ENCODE assay signal across 12 mouse cellular contexts in the genomic region with DNA sequence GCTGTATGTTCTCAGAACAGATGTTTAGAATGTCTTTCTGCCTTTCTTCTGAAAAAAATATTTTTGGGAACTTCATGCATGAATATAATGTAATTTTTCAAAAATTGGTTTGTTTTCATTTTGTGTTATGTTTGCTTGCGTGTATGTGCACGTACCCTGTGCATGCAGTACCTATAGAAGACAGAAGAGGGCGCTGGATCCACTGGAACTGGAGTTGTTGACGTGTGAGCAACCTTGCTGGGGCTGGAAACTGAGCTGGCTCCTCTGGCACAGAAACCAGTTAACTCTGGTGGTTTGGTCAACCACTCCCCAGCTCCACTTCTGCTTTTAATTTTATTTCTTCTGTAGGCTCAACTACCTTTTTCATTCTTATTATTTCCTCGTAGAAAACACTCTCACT.
DNase-seq lines count a peak whose midpoint lies in the region; ATAC-seq and TF ChIP-seq lines count a peak whose summit lies in the region.
"Had no signal": no experiment of that assay in that cellular context is flagged by ENCODE, and none has a peak within 500 bp of the region (broad histone marks: within the 10 kb centered on the region; RNA-seq: fewer than 3 reads in every experiment).

No protein-coding gene starts in this region.

- TF ChIP-seq POLR2A in heart, adult 2 months (IDR thresholded peaks at IDR 0.05; ENCODE audit: insufficient read depth, low read depth, low read length): no peak
- TF ChIP-seq POLR2A in thymus, adult 2 months (IDR thresholded peaks at IDR 0.05; ENCODE audit: control insufficient read depth, extremely low read depth, insufficient read depth, low read length, poor library complexity): no peak

- TF ChIP-seq EP300 in heart, adult 2 months (IDR thresholded peaks at IDR 0.05; ENCODE audit: insufficient read depth, low read depth, low read length): no peak
- no peak for TF ChIP-seq EP300 in stomach, postnatal 0 days (optimal IDR thresholded peaks at IDR 0.05)

- H3K9ac ChIP-seq in heart, adult 2 months (ENCODE audit: low read depth, low read length): no peak overlapping the region
- H3K9ac ChIP-seq in heart, embryonic 11.5 days (ENCODE audit: low read depth, low read length): no peak overlapping the region
- no peak overlapping the region for H3K9ac ChIP-seq in neural tube, embryonic 15.5 days (replicated peaks)
- H3K9ac ChIP-seq in stomach, postnatal 0 days (ENCODE audit: low read length): no peak overlapping the region
- H3K9ac ChIP-seq: embryonic facial prominence, embryonic 12.5 days; limb, embryonic 15.5 days; neural tube, embryonic 12.5 days; stomach, embryonic 15.5 days had no signal

- no peak overlapping the region for H3K27ac ChIP-seq in heart, adult 2 months
- no peak overlapping the region for H3K27ac ChIP-seq in heart, embryonic 11.5 days (ENCODE audit: low read depth, low read length)
- no peak overlapping the region for H3K27ac ChIP-seq in neural tube, embryonic 15.5 days (replicated peaks)
- H3K27ac ChIP-seq in stomach, postnatal 0 days (replicated peaks): no peak overlapping the region
- no peak overlapping the region for H3K27ac ChIP-seq in thymus, adult 2 months (ENCODE audit: control insufficient read depth, insufficient read depth, low read length)
- H3K27ac ChIP-seq: embryonic facial prominence, embryonic 12.5 days; limb, embryonic 15.5 days; neural tube, embryonic 12.5 days; stomach, embryonic 15.5 days had no signal

- H3K9me3 ChIP-seq in heart, embryonic 11.5 days (replicated peaks; ENCODE audit: control insufficient read depth, low read length): no peaks in the 10 kb centered on the region
- no peaks in the 10 kb centered on the region for H3K9me3 ChIP-seq in neural tube, embryonic 15.5 days (replicated peaks)
- H3K9me3 ChIP-seq in stomach, postnatal 0 days (ENCODE audit: control insufficient read depth, low read length): no peaks in the 10 kb centered on the region
- H3K9me3 ChIP-seq: embryonic facial prominence, embryonic 12.5 days; limb, embryonic 15.5 days; neural tube, embryonic 12.5 days; stomach, embryonic 15.5 days had no signal

- intact Hi-C loops in heart, adult 2 months (cut with DNase I): no loop called here

- peak; percentile 45 for TF ChIP-seq CTCF in heart, adult 2 months (IDR thresholded peaks at IDR 0.05)
- peak; percentile 58 for TF ChIP-seq CTCF in stomach, postnatal 0 days (IDR thresholded peaks at IDR 0.05; ENCODE audit: low read depth)
- no peak for TF ChIP-seq CTCF in thymus, adult 2 months (IDR thresholded peaks at IDR 0.05; ENCODE audit: borderline replicate concordance, control insufficient read depth, extremely low read depth, insufficient read depth, low read length, poor library complexity)

- ATAC-seq in heart, embryonic 11.5 days (replicated peaks; ENCODE audit: insufficient number of reproducible peaks, low FRiP score, low TSS enrichment): no peak
- ATAC-seq in neural tube, embryonic 15.5 days (ENCODE audit: low FRiP score): no peak
- ATAC-seq in stomach, postnatal 0 days (ENCODE audit: low FRiP score, low TSS enrichment): no peak

- no peaks in the 10 kb centered on the region for H3K79me2 ChIP-seq in heart, adult 2 months (replicated peaks; ENCODE audit: control insufficient read depth, insufficient read depth, low read length)

- no peak for DNase-seq in heart, adult 2 months
- DNase-seq in neural tube, embryonic 10.5 days (ENCODE audit: extremely low spot score, low spot score): peak; percentile 20
- DNase-seq in embryo, embryonic 9.5 days (ENCODE audit: extremely low spot score): peak; percentile 21
- DNase-seq in stomach, postnatal 0 days (ENCODE audit: low spot score): peak; percentile 21
- no peak for DNase-seq in heart, adult 8-10 months (ENCODE audit: low spot score)
- no peak for DNase-seq in thymus, adult 2 months

- WGBS in heart, adult 2 months: 62% methylated on average over 5 of the region's 5 CpGs
- 59% methylated on average over 5 of the region's 5 CpGs for WGBS in heart, embryonic 11.5 days (ENCODE audit: insufficient replicate concordance)
- 69% methylated on average over 5 of the region's 5 CpGs for WGBS in neural tube, embryonic 15.5 days
- WGBS in stomach, postnatal 0 days: 69% methylated on average over 5 of the region's 5 CpGs
- 58% methylated on average over 5 of the region's 5 CpGs for WGBS in thymus, adult 2 months

- no peak overlapping the region for H3K4me3 ChIP-seq in heart, adult 2 months
- no peak overlapping the region for H3K4me3 ChIP-seq in heart, embryonic 11.5 days (ENCODE audit: low read depth, low read length)
- no peak overlapping the region for H3K4me3 ChIP-seq in neural tube, embryonic 15.5 days (replicated peaks)
- H3K4me3 ChIP-seq in stomach, postnatal 0 days (ENCODE audit: low read depth, low read length): no peak overlapping the region
- H3K4me3 ChIP-seq in thymus, adult 2 months (ENCODE audit: control insufficient read depth, insufficient read depth, low read length): no peak overlapping the region
- H3K4me3 ChIP-seq: embryonic facial prominence, embryonic 12.5 days; limb, embryonic 15.5 days; neural tube, embryonic 12.5 days; stomach, embryonic 15.5 days had no signal

- no peaks in the 10 kb centered on the region for H3K4me1 ChIP-seq in heart, adult 2 months (ENCODE audit: control insufficient read depth, insufficient read depth, low read length)
- no peaks in the 10 kb centered on the region for H3K4me1 ChIP-seq in heart, embryonic 11.5 days (ENCODE audit: control insufficient read depth, insufficient read depth, low read length)
- peaks cover 7% of the 10 kb centered on the region for H3K4me1 ChIP-seq in neural tube, embryonic 15.5 days
- no peaks in the 10 kb centered on the region for H3K4me1 ChIP-seq in stomach, postnatal 0 days (replicated peaks; ENCODE audit: control insufficient read depth, insufficient read depth)
- no peaks in the 10 kb centered on the region for H3K4me1 ChIP-seq in thymus, adult 2 months (replicated peaks; ENCODE audit: control insufficient read depth, insufficient read depth, low read length)
- H3K4me1 ChIP-seq: embryonic facial prominence, embryonic 12.5 days; limb, embryonic 15.5 days; neural tube, embryonic 12.5 days; stomach, embryonic 15.5 days had no signal

- H3K36me3 ChIP-seq in heart, adult 2 months (ENCODE audit: control insufficient read depth, insufficient read depth, low read length): no peaks in the 10 kb centered on the region
- H3K36me3 ChIP-seq in heart, embryonic 11.5 days (ENCODE audit: control insufficient read depth, insufficient read depth, low read length): no peaks in the 10 kb centered on the region
- no peaks in the 10 kb centered on the region for H3K36me3 ChIP-seq in neural tube, embryonic 15.5 days
- H3K36me3 ChIP-seq in stomach, postnatal 0 days (ENCODE audit: control insufficient read depth, insufficient read depth, low read length): no peaks in the 10 kb centered on the region
- H3K36me3 ChIP-seq in thymus, adult 2 months (ENCODE audit: control insufficient read depth, insufficient read depth, low read length): no peaks in the 10 kb centered on the region
- H3K36me3 ChIP-seq: embryonic facial prominence, embryonic 12.5 days; limb, embryonic 15.5 days; neural tube, embryonic 12.5 days; stomach, embryonic 15.5 days had no signal

- no peaks in the 10 kb centered on the region for H3K27me3 ChIP-seq in heart, adult 2 months (ENCODE audit: control insufficient read depth, insufficient read depth, low read length)
- H3K27me3 ChIP-seq in heart, embryonic 11.5 days (ENCODE audit: control insufficient read depth, insufficient read depth, low read length): no peaks in the 10 kb centered on the region
- no peaks in the 10 kb centered on the region for H3K27me3 ChIP-seq in neural tube, embryonic 15.5 days (replicated peaks)
- no peaks in the 10 kb centered on the region for H3K27me3 ChIP-seq in stomach, postnatal 0 days (ENCODE audit: control insufficient read depth, insufficient read depth, low read length)
- no peaks in the 10 kb centered on the region for H3K27me3 ChIP-seq in thymus, adult 2 months (ENCODE audit: control insufficient read depth, insufficient read depth, low read length)
- H3K27me3 ChIP-seq: embryonic facial prominence, embryonic 12.5 days; limb, embryonic 15.5 days; neural tube, embryonic 12.5 days; stomach, embryonic 15.5 days had no signal

- H3K4me2 ChIP-seq in heart, embryonic 11.5 days: no peak overlapping the region
- H3K4me2 ChIP-seq in neural tube, embryonic 15.5 days: no peak overlapping the region
- H3K4me2 ChIP-seq in stomach, postnatal 0 days (replicated peaks; ENCODE audit: low read depth): no peak overlapping the region
- H3K4me2 ChIP-seq: embryonic facial prominence, embryonic 12.5 days; limb, embryonic 15.5 days; neural tube, embryonic 12.5 days; stomach, embryonic 15.5 days had no signal

Comparison
In these comparisons a context has a peak if more than half of its experiments do, and no peak if none do; other contexts are left out.
1. DNase-seq: peak in neural tube, embryonic 10.5 days (single experiment), embryo, embryonic 9.5 days (single experiment) and stomach, postnatal 0 days (single experiment); none in heart, adult 2 months (0 of 2), heart, adult 8-10 months (single experiment) and thymus, adult 2 months (single experiment).